Mouse (Mus musculus): ENCODE measurements around the gene Kcnc3. TPM values are rescaled to one million over a fixed set of nuclear protein-coding genes. Genes with fewer than 3 reads are reported as not detected.

Kcnc3 gene
- total RNA-seq, 1 experiment: 9.5 TPM

- peaks cover 6 to 35% of the 10 kb centered on the region in 2 experiments for H3K4me1 ChIP-seq (ENCODE audit: control insufficient read depth in 2 of 2, insufficient read depth in 2 of 2, low read length in 2 of 2, poor library complexity in 1 of 2)
- H3K36me3 ChIP-seq (ENCODE audit: control insufficient read depth, insufficient read depth, low read length, poor library complexity, severe bottlenecking): peaks cover 15% of the 10 kb centered on the region
- H3K27ac ChIP-seq (ENCODE audit: insufficient read depth, low read depth, low read length, poor library complexity, severe bottlenecking): no peak overlapping the region
- DNase-seq (ENCODE audit: low read depth, low spot score): no peak
- in situ Hi-C loops (cut with MboI; ENCODE audit: low sequenced_read_pairs in 2 of 2, unreplicated experiment in 2 of 2): no loop called here
- H3K4me3 ChIP-seq (ENCODE audit: insufficient read depth in 1 of 2, low read depth in 1 of 2, low read length in 2 of 2, poor library complexity in 1 of 2, severe bottlenecking in 1 of 2): peak overlapping the region; percentile 27 to 45; a peak in 3 of 4 replicates
- TF ChIP-seq CHD2 (IDR thresholded peaks at IDR 0.05; ENCODE audit: low read depth, low read length) (no peak), ZC3H11A (IDR thresholded peaks at IDR 0.05; ENCODE audit: borderline replicate concordance, low read depth, low read length) (no peak), HCFC1 (IDR thresholded peaks at IDR 0.05; ENCODE audit: borderline replicate concordance, insufficient read depth, low read length) (no peak), ZNF384 (IDR thresholded peaks at IDR 0.05; ENCODE audit: low read depth, low read length) (no peak), MAFK (IDR thresholded peaks at IDR 0.05; ENCODE audit: insufficient read depth, low read depth, low read length) (no peak)
- peak overlapping the region; percentile 30; the same call in 1 of the 2 replicates for H3K9ac ChIP-seq (ENCODE audit: insufficient read depth, low read depth, low read length, poor library complexity, severe bottlenecking)
- no peaks in the 10 kb centered on the region for H3K9me3 ChIP-seq (ENCODE audit: control insufficient read depth, insufficient read depth, low read depth, low read length)
Measured at GRCm38 (mm10) chr7:44601646-44602045, 11.2 kb downstream of the Kcnc3 start.

- in situ Hi-C loops (cut with MboI; ENCODE audit: low sequenced_read_pairs in 2 of 2, unreplicated experiment in 2 of 2): no loop called here
- H3K9ac ChIP-seq (ENCODE audit: insufficient read depth, low read depth, low read length, poor library complexity, severe bottlenecking): peak overlapping the region; percentile 14
- TF ChIP-seq CHD2 (IDR thresholded peaks at IDR 0.05; ENCODE audit: low read depth, low read length) (no peak), MAFK (IDR thresholded peaks at IDR 0.05; ENCODE audit: insufficient read depth, low read depth, low read length) (no peak), HCFC1 (IDR thresholded peaks at IDR 0.05; ENCODE audit: borderline replicate concordance, insufficient read depth, low read length) (no peak), ZC3H11A (IDR thresholded peaks at IDR 0.05; ENCODE audit: borderline replicate concordance, low read depth, low read length) (no peak), ZNF384 (IDR thresholded peaks at IDR 0.05; ENCODE audit: low read depth, low read length) (no peak)
- no peak overlapping the region for H3K27ac ChIP-seq (ENCODE audit: insufficient read depth, low read depth, low read length, poor library complexity, severe bottlenecking)
- peaks cover 15% of the 10 kb centered on the region for H3K36me3 ChIP-seq (ENCODE audit: control insufficient read depth, insufficient read depth, low read length, poor library complexity, severe bottlenecking)
- peaks cover 4 to 38% of the 10 kb centered on the region in 2 experiments for H3K4me1 ChIP-seq (ENCODE audit: control insufficient read depth in 2 of 2, insufficient read depth in 2 of 2, low read length in 2 of 2, poor library complexity in 1 of 2)
- H3K4me3 ChIP-seq (ENCODE audit: insufficient read depth in 1 of 2, low read depth in 1 of 2, low read length in 2 of 2, poor library complexity in 1 of 2, severe bottlenecking in 1 of 2): peak overlapping the region; percentile 27 to 46
- DNase-seq (ENCODE audit: low read depth, low spot score): no peak
- H3K9me3 ChIP-seq (ENCODE audit: control insufficient read depth, insufficient read depth, low read depth, low read length): no peaks in the 10 kb centered on the region
Measured at GRCm38 (mm10) chr7:44602443-44602842, 12.0 kb downstream of the Kcnc3 start.

GRCm38 (mm10) chr7:44603186-44603855 lies 12.9 kb downstream of the Kcnc3 start:
- peak; percentile 62 for DNase-seq (ENCODE audit: low read depth, low spot score)
- Histone ChIP-seq H3K36me3 (ENCODE audit: control insufficient read depth, insufficient read depth, low read length, poor library complexity, severe bottlenecking) (peaks cover 13% of the 10 kb centered on the region), H3K9me3 (ENCODE audit: control insufficient read depth, insufficient read depth, low read depth, low read length) (no peaks in the 10 kb centered on the region), H3K9ac (ENCODE audit: insufficient read depth, low read depth, low read length, poor library complexity, severe bottlenecking) (peak overlapping the region; percentile 62), H3K4me3 (ENCODE audit: insufficient read depth in 1 of 2, low read depth in 1 of 2, low read length in 2 of 2, poor library complexity in 1 of 2, severe bottlenecking in 1 of 2) (peak overlapping the region; percentile 13 to 46), H3K4me1 (ENCODE audit: control insufficient read depth in 2 of 2, insufficient read depth in 2 of 2, low read length in 2 of 2, poor library complexity in 1 of 2) (peaks cover 4 to 35% of the 10 kb centered on the region in 2 experiments), H3K27ac (ENCODE audit: insufficient read depth, low read depth, low read length, poor library complexity, severe bottlenecking) (peak overlapping the region; percentile 85)
- in situ Hi-C loops (cut with MboI; ENCODE audit: low sequenced_read_pairs in 2 of 2, unreplicated experiment in 2 of 2): no loop called here
- no peak for TF ChIP-seq HCFC1 (IDR thresholded peaks at IDR 0.05; ENCODE audit: borderline replicate concordance, insufficient read depth, low read length)
- TF ChIP-seq CHD2 (IDR thresholded peaks at IDR 0.05; ENCODE audit: low read depth, low read length): peak; percentile 20; the same call in 1 of the 2 replicates

- TF ChIP-seq MAFK (IDR thresholded peaks at IDR 0.05; ENCODE audit: insufficient read depth, low read depth, low read length) (no peak), HCFC1 (IDR thresholded peaks at IDR 0.05; ENCODE audit: borderline replicate concordance, insufficient read depth, low read length) (no peak), CHD2 (IDR thresholded peaks at IDR 0.05; ENCODE audit: low read depth, low read length) (no peak), ZC3H11A (IDR thresholded peaks at IDR 0.05; ENCODE audit: borderline replicate concordance, low read depth, low read length) (no peak), ZNF384 (IDR thresholded peaks at IDR 0.05; ENCODE audit: low read depth, low read length) (no peak)
- H3K9me3 ChIP-seq (ENCODE audit: control insufficient read depth, insufficient read depth, low read depth, low read length): no peaks in the 10 kb centered on the region
- H3K4me3 ChIP-seq (ENCODE audit: insufficient read depth in 1 of 2, low read depth in 1 of 2, low read length in 2 of 2, poor library complexity in 1 of 2, severe bottlenecking in 1 of 2): peak overlapping the region; percentile 36 to 46
- peak overlapping the region; percentile 85 for H3K27ac ChIP-seq (ENCODE audit: insufficient read depth, low read depth, low read length, poor library complexity, severe bottlenecking)
- peaks cover 7% of the 10 kb centered on the region; the same call in 1 of the 2 replicates for H3K36me3 ChIP-seq (ENCODE audit: control insufficient read depth, insufficient read depth, low read length, poor library complexity, severe bottlenecking)
- peaks cover 4 to 35% of the 10 kb centered on the region in 2 experiments for H3K4me1 ChIP-seq (ENCODE audit: control insufficient read depth in 2 of 2, insufficient read depth in 2 of 2, low read length in 2 of 2, poor library complexity in 1 of 2)
- peak overlapping the region; percentile 56 for H3K9ac ChIP-seq (ENCODE audit: insufficient read depth, low read depth, low read length, poor library complexity, severe bottlenecking)
- DNase-seq (ENCODE audit: low read depth, low spot score): peak; percentile 70
- in situ Hi-C loops (cut with MboI; ENCODE audit: low sequenced_read_pairs in 2 of 2, unreplicated experiment in 2 of 2): no loop called here
Measured at GRCm38 (mm10) chr7:44604139-44604606, 13.7 kb downstream of the Kcnc3 start.

Data from ES-E14 (cell line).